Mouse (Mus musculus) retina, embryonic 14.5 days (tissue): Measurements from ENCODE around the gene Hcrtr1.
A peak's percentile ranks its signal among the peaks of the same experiment; 100 is the strongest.

ENCODE experiments used
- DNase-seq: peaks from one replicate; pipeline ENCODE4 v3.0.0-alpha.2; 2015; ENCODE audit warnings: low spot score

Gene Hcrtr1

GRCm38 (mm10) chr4:130139214-130139492 lies at the start of gene Hcrtr1:
Gene Hcrtr1 (minus strand): TSS chr4:130139359.
- peak; percentile 43 for DNase-seq

- DNase-seq: peak; percentile 89
Measured at GRCm38 (mm10) chr4:130188806-130189297, 49.7 kb upstream of the Hcrtr1 start.

DNA sequence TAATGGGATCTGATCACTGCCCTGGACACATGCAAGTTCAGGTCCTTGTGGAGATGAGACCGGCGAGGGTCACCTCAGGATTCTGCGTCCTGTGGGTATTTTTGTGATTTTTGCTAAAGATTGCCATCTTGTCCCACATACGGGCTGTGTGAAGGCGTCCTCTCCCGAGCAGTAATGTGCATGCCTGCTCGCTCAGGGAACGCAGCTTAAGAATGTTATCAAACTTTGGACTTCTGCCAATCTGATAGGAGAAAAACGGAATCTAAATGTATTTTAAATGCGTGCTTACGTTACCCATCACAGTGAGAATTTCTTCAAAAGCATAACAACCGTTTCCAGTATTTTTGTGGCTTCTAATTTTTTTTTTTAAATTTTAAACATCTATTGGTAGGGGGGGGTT lies 47.7 kb upstream of the Hcrtr1 start:
- no peak for DNase-seq

- DNase-seq: no peak
Measured at GRCm38 (mm10) chr4:130186450-130186849, 47.3 kb upstream of the Hcrtr1 start.

DNA sequence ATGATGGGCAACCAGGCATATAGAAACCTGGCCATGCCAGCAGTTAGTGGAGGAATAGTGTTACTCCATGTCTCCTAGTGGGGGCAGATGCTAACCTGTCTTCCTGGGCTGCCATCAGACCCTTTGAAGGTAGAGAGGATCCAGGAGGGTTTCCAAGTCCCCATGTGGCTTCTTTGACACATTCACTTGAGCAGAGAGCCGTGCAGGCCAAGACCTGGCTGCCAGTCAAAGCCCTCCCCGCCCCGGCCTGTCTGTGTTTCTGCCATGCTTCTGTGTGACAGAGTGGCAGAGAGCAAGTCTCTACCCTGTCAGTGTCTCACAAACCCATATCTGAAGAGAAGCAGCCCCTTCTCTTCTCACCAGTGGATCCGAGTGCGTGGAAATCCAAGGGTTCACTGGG lies 44.7 kb upstream of the Hcrtr1 start:
- DNase-seq: no peak

- DNase-seq: no peak
Measured at GRCm38 (mm10) chr4:130183023-130183422, 43.9 kb upstream of the Hcrtr1 start.

DNA sequence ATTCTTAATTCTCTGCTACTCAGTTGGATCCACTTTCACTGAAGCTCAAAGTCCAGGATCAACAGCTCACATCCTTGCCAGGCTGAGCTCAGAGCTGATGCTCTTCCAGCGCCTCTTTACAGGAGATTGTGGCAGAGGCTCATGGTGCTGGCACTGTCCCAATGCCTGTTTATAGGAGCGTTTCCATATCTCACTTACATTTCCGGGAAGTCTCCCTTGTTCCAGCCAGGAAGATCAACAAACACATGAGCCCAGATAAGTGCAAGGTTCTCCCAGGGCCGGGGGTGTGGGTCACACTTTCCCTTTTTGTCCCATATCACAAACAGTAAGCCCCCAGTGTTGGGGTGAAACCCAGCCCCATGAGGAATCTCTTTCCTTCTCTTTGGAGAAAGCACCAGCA lies 42.7 kb upstream of the Hcrtr1 start:
- no peak for DNase-seq

- no peak for DNase-seq
Measured at GRCm38 (mm10) chr4:130180909-130181602, 41.9 kb upstream of the Hcrtr1 start.

GRCm38 (mm10) chr4:130179876-130180275 lies 40.7 kb upstream of the Hcrtr1 start:
- no peak for DNase-seq

DNA sequence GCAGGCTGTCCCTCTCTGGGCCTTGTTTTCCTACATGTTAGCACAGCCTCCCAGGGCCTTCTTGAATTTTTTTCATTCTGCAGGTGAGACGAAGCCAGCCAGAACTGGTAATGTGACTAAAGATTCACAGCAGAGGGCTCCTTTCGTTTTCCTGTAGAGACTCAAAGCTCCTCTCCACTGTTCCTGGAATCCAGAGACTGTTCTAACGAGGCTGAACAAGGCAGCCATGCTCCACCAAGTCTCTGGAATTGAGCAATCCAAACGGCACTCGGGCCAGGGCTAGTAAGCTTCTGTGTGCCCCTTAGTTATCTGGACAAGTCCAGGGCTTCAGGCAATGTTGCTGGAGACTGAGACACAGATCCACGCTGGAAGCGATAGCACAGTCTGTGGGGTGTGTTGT lies 38.4 kb upstream of the Hcrtr1 start:
- no peak for DNase-seq

- no peak for DNase-seq
Measured at GRCm38 (mm10) chr4:130177087-130177486, 37.9 kb upstream of the Hcrtr1 start.

- no peak for DNase-seq
Measured at GRCm38 (mm10) chr4:130176156-130176720, 37.1 kb upstream of the Hcrtr1 start.

GRCm38 (mm10) chr4:130175072-130175711 lies 36.0 kb upstream of the Hcrtr1 start, which contains the start of gene Tinagl1:
Gene Tinagl1 (minus strand): TSS chr4:130175122.
- peak; percentile 45 for DNase-seq

- peak; percentile 49 for DNase-seq
Measured at GRCm38 (mm10) chr4:130174335-130175031, 35.3 kb upstream of the Hcrtr1 start.

- no peak for DNase-seq
Measured at GRCm38 (mm10) chr4:130173911-130174311, 34.8 kb upstream of the Hcrtr1 start.

DNA sequence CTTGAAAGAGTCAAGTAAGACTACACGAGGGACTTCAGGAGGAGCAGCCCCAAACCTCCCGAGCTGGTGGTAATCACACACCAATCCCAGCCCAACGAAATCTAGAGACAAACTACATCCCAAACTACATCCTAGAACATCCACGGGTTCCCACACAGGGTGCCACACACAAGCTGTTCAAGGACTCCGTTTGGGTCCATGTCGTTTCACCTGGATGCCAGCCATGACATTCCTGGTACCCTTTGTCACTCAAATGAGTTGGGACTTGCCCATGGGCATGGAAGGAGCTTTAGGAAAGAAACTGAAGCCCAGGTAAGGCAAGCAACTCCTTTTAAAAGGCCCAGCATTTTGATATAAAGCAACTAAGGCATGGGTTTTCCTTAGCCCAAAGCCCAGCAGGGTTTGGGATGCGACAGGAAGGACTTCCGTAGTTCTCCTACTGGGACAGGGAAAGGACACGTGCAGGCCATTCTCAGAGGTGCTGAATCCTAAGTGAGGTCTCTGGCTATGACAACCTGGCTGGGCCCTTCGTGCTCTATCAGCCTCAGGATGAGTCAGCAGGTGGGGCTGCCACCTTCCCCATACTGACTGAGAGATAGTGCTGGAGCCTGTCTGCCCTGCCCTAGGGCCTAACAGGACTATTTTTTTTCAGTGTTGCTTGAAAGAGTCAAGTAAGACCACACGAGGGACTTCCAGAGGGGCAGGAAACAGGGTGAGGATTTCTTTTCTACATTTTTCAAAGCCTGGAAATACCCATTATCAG lies 34.1 kb upstream of the Hcrtr1 start:
- no peak for DNase-seq

GRCm38 (mm10) chr4:130171951-130172765 lies 33.0 kb upstream of the Hcrtr1 start:
- DNase-seq: no peak

DNA sequence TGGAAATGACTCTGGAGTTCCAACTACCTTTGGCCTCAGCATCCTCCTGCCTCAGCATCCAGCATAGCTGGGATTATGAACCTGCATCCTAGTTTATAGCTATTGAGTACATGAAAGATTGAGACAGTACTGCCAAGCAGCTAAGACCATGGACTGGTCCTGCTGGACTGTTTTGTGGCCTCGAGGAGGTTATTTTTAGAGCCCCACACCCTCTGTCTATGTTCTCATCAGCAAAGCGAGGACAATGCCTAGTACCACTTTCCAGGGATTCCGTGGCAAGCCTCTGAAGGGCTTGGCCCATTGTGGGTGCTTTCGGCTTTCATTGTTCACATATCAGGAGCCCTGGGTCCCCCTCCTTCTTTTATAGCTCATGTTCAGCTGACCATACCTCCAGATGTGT lies 31.2 kb upstream of the Hcrtr1 start:
- DNase-seq: no peak

GRCm38 (mm10) chr4:130169411-130169971 lies 30.3 kb upstream of the Hcrtr1 start:
- DNase-seq: no peak

DNA sequence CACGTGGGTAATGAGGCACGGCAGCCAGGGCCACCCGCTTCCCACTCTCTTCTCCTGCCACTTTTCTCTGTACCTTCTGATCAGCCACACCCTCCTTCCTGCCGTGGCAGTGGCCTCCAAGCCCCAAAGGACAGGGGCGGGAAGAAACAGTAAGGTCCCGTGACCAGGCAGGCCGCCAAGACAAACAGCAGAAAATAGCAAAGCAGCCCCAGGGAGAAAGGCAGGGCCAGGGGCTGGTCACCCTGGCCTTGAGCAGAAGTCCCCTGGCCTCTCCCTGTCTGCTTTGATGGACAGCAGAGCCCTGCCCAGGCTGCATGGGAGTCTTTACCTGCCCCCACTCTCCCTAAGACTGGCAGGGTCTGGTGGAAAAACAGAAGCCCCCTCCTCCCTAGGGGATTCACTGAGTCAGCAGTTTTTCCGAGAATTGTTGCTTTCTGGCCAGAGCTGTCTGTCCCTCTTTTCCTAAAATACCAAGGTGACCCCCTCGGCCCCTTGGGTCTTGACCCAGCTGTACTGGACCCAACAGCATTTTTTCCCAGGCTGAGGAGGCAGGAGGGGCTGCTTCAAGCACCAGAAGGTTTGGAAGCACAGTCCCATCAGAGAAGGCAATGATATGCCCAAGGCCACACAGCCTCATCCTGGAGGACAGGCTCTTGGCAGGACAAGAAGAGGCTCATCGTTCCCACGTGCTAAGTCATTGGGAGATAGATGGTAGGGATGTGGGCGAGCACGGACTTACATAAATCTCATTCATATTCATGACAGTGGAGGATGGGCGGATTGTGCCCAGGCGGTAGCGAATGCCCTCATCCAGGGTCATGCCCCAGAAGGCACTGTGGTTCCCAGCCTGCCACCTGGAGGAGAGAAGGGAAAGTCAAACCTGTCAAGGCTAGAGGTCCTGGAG lies 29.4 kb upstream of the Hcrtr1 start:
- no peak for DNase-seq
